Mouse (Mus musculus) CH12.LX (cell line): ENCODE data around the gene Tcirg1. TPM values are rescaled to one million over a fixed set of nuclear protein-coding genes. Genes with fewer than 3 reads are reported as not detected.

Source experiments
- DNase-seq: peaks from one replicate; pipeline ENCODE4 v3.0.0-alpha.2; 2013; ENCODE audit errors: extremely low read depth
- H3K27ac ChIP-seq: 2 replicates; pipeline ENCODE4 v1.5.1; 2012; ENCODE audit warnings: low read depth, mild to moderate bottlenecking, control low read depth, moderate library complexity; ENCODE audit not compliant: insufficient read depth
- H3K27me3 ChIP-seq: replicated peaks from 2 replicates; pipeline ENCODE3; 2012; ENCODE audit warnings: inconsistent platforms
- H3K36me3 ChIP-seq, 2 experiments: replicated peaks in 1 of 2; 2 replicates each; pipeline versions ENCODE3 to v1.6.1; 2012; ENCODE audit warnings: inconsistent platforms in 1 of 2, low read length in 1 of 2, mild to moderate bottlenecking in 1 of 2, mixed read lengths in 1 of 2, moderate library complexity in 1 of 2; ENCODE audit not compliant: control insufficient read depth in 1 of 2, insufficient read depth in 1 of 2
- H3K4me1 ChIP-seq, 2 experiments: 2 replicates each; pipeline ENCODE4 v1.6.1; 2012; ENCODE audit warnings: inconsistent platforms in 1 of 2, moderate library complexity in 1 of 2; ENCODE audit not compliant: insufficient read depth in 2 of 2, control insufficient read depth in 1 of 2
- H3K4me2 ChIP-seq: 2 replicates; pipeline ENCODE4 v1.6.1; 2012; ENCODE audit warnings: low read depth, mild to moderate bottlenecking, control low read depth; ENCODE audit not compliant: poor library complexity, insufficient read depth, severe bottlenecking
- H3K4me3 ChIP-seq, 3 experiments: fragments of 150-350 bp in 1 of 3; sonication (generic) in 1 of 3; replicated peaks in 1 of 3; 2 replicates each; pipeline versions ENCODE3 to v1.5.1; 2011 to 2012; ENCODE audit warnings: low read depth in 2 of 3, low read length in 2 of 3, mild to moderate bottlenecking in 2 of 3, moderate library complexity in 2 of 3, control low read depth in 1 of 3, improper control_type of control experiment in 1 of 3, inconsistent platforms in 1 of 3, mixed read lengths in 1 of 3; ENCODE audit not compliant: poor library complexity in 1 of 3
- H3K79me2 ChIP-seq: replicated peaks from 2 replicates; pipeline ENCODE4 v1.6.1; 2012; ENCODE audit warnings: mild to moderate bottlenecking, moderate library complexity; ENCODE audit not compliant: control insufficient read depth, poor library complexity, insufficient read depth, severe bottlenecking; ENCODE audit errors: extremely low read depth
- H3K9ac ChIP-seq: 2 replicates; pipeline ENCODE4 v1.6.1; 2012; ENCODE audit warnings: low read depth, mild to moderate bottlenecking, control low read depth, moderate library complexity; ENCODE audit not compliant: insufficient read depth
- H3K9me3 ChIP-seq: replicated peaks from 2 replicates; pipeline ENCODE3; 2012; ENCODE audit warnings: low read length, inconsistent platforms, mixed read lengths
- E2F4 ChIP-seq: IDR thresholded peaks from 2 replicates; pipeline ENCODE4 v1.6.1; 2011; ENCODE audit warnings: low read depth, low read length, improper control_type of control experiment; ENCODE audit not compliant: insufficient replicate concordance
- ETS1 ChIP-seq: conservative IDR thresholded peaks from 2 replicates; pipeline ENCODE4 v1.6.1; 2012; ENCODE audit warnings: low read depth, mild to moderate bottlenecking, inconsistent platforms, low read length, improper control_type of control experiment, moderate library complexity
- GABPA ChIP-seq: IDR thresholded peaks from 2 replicates; pipeline ENCODE4 v1.6.1; 2012; ENCODE audit warnings: low read depth, low read length, improper control_type of control experiment, inconsistent platforms; ENCODE audit not compliant: insufficient replicate concordance
- HCFC1 ChIP-seq: IDR thresholded peaks from 2 replicates; pipeline ENCODE4 v1.6.1; 2012; ENCODE audit warnings: low read depth, mild to moderate bottlenecking, inconsistent platforms, low read length, improper control_type of control experiment
- IRF4 ChIP-seq: IDR thresholded peaks from 2 replicates; pipeline ENCODE4 v1.6.1; 2014; ENCODE audit warnings: low read depth, mild to moderate bottlenecking, inconsistent platforms, low read length, improper control_type of control experiment
- JUND ChIP-seq: conservative IDR thresholded peaks from 2 replicates; pipeline ENCODE4 v1.6.1; 2011; ENCODE audit warnings: low read depth, low read length, improper control_type of control experiment
- MEF2A ChIP-seq: IDR thresholded peaks from 2 replicates; pipeline ENCODE4 v1.6.1; 2014; ENCODE audit warnings: low read depth, mild to moderate bottlenecking, inconsistent platforms, low read length, improper control_type of control experiment, borderline replicate concordance
- MXI1 ChIP-seq: IDR thresholded peaks from 2 replicates; pipeline ENCODE4 v1.6.1; 2011; ENCODE audit warnings: mild to moderate bottlenecking, low read depth, low read length, improper control_type of control experiment
- MYC ChIP-seq: IDR thresholded peaks from 2 replicates; pipeline ENCODE4 v1.6.1; 2011; ENCODE audit warnings: low read depth, mild to moderate bottlenecking, improper control_type of control experiment, low read length
- NELFE ChIP-seq: IDR thresholded peaks from 2 replicates; pipeline ENCODE4 v1.6.1; 2011; ENCODE audit warnings: low read depth, low read length, improper control_type of control experiment
- SIN3A ChIP-seq: IDR thresholded peaks from 2 replicates; pipeline ENCODE4 v1.6.1; 2012; ENCODE audit warnings: low read length, improper control_type of control experiment, inconsistent platforms
- SMC3 ChIP-seq: IDR thresholded peaks from 2 replicates; pipeline ENCODE4 v1.6.1; 2011; ENCODE audit warnings: low read depth, low read length, improper control_type of control experiment
- UBTF ChIP-seq: IDR thresholded peaks from 2 replicates; pipeline ENCODE4 v1.6.1; 2012; ENCODE audit warnings: low read depth, mild to moderate bottlenecking, inconsistent platforms, low read length, improper control_type of control experiment, moderate library complexity
- USF1 ChIP-seq: IDR thresholded peaks from 2 replicates; pipeline ENCODE4 v1.6.1; 2014; ENCODE audit warnings: low read depth, mild to moderate bottlenecking, inconsistent platforms, low read length, improper control_type of control experiment
- ZKSCAN1 ChIP-seq: IDR thresholded peaks from 2 replicates; pipeline ENCODE4 v1.6.1; 2012; ENCODE audit warnings: low read depth, inconsistent platforms, low read length, improper control_type of control experiment, borderline replicate concordance
- ZMIZ1 ChIP-seq: IDR thresholded peaks from 2 replicates; pipeline ENCODE4 v1.6.1; 2012; ENCODE audit warnings: low read depth, mild to moderate bottlenecking, inconsistent platforms, low read length, improper control_type of control experiment
- ZNF384 ChIP-seq: IDR thresholded peaks from 2 replicates; pipeline ENCODE4 v1.6.1; 2012; ENCODE audit warnings: low read depth, low read length, improper control_type of control experiment, inconsistent platforms
- dilution Hi-C: fragments of 300-500 bp; cut with MboI; formaldehyde crosslinking; loops from 2 replicates; pipeline ENCODE4 v1.14.3; 2020; ENCODE audit warnings: low sequenced_read_pairs; ENCODE audit not compliant: extremely low pct_unique_long_range_greater_than_20kb, extremely low pct_ligation_motif_present
- in situ Hi-C: fragments of 300-500 bp; cut with MboI; formaldehyde crosslinking; loops from 3 replicates; pipeline ENCODE4 v1.14.3; 2019; ENCODE audit warnings: low sequenced_read_pairs, low pct_ligation_motif_present, low pct_unique_long_range_greater_than_20kb, mixed read lengths
- polyA plus RNA-seq: library from polyadenylated mRNA; unstranded; fragments of >175 nt; gene quantifications from 2 replicates; pipeline ENCODE4 v1.2.1, GENCODE M21; 2012; ENCODE audit warnings: low read depth; ENCODE audit not compliant: insufficient read length
- total RNA-seq, 2 experiments: library from RNA; depleted of rRNA; stranded (reverse); fragments of 300-350 nt in 1 of 2; fragments of >200 nt in 1 of 2; gene quantifications; 2 replicates each; pipeline ENCODE4 v1.2.3; 2012 to 2014

Gene Tcirg1
- total and polyA plus RNA-seq, 3 experiments = 46.6 to 62.8 (median 48.5) TPM

- dilution Hi-C loops (no loop called here), in situ Hi-C loops (no loop called here)
- Histone ChIP-seq H3K27ac (no peak overlapping the region), H3K4me3 (no peak overlapping the region), H3K9ac (no peak overlapping the region), H3K9me3 (no peaks in the 10 kb centered on the region), H3K27me3 (no peaks in the 10 kb centered on the region), H3K4me1 (peaks cover 12 to 18% of the 10 kb centered on the region in 2 experiments), H3K79me2 (no peaks in the 10 kb centered on the region), H3K4me2 (no peak overlapping the region), H3K36me3 (peaks cover 5 to 20% of the 10 kb centered on the region in 2 experiments)
- DNase-seq = no peak
- TF ChIP-seq SMC3 = no peak
- TF ChIP-seq E2F4 = no peak
- no peak for TF ChIP-seq ZKSCAN1
- no peak for TF ChIP-seq MXI1
- TF ChIP-seq ETS1 = no peak
- no peak for TF ChIP-seq UBTF
- TF ChIP-seq HCFC1 = no peak
- no peak for TF ChIP-seq SIN3A
- TF ChIP-seq NELFE = no peak
- no peak for TF ChIP-seq MYC
- no peak for TF ChIP-seq ZNF384
- no peak for TF ChIP-seq GABPA
- TF ChIP-seq USF1 = no peak
- TF ChIP-seq IRF4 = no peak
- no peak for TF ChIP-seq MEF2A
Measured at GRCm38 (mm10) chr19:3872373-3872772, 34.6 kb downstream of the Tcirg1 start.

- Histone ChIP-seq H3K4me1 (peaks cover 11 to 17% of the 10 kb centered on the region in 2 experiments), H3K36me3 (peaks cover 4 to 13% of the 10 kb centered on the region in 2 experiments), H3K9me3 (no peaks in the 10 kb centered on the region), H3K27me3 (no peaks in the 10 kb centered on the region), H3K9ac (no peak overlapping the region), H3K4me2 (no peak overlapping the region), H3K27ac (no peak overlapping the region), H3K4me3 (no peak overlapping the region), H3K79me2 (no peaks in the 10 kb centered on the region)
- dilution Hi-C loops = no loop called here
- in situ Hi-C loops = no loop called here
- DNase-seq = no peak
- no peak for TF ChIP-seq ZMIZ1
- TF ChIP-seq MXI1 = no peak
- no peak for TF ChIP-seq JUND
- TF ChIP-seq IRF4 = no peak
Measured at GRCm38 (mm10) chr19:3871468-3871867, 35.5 kb downstream of the Tcirg1 start.
